In the genomic region with DNA sequence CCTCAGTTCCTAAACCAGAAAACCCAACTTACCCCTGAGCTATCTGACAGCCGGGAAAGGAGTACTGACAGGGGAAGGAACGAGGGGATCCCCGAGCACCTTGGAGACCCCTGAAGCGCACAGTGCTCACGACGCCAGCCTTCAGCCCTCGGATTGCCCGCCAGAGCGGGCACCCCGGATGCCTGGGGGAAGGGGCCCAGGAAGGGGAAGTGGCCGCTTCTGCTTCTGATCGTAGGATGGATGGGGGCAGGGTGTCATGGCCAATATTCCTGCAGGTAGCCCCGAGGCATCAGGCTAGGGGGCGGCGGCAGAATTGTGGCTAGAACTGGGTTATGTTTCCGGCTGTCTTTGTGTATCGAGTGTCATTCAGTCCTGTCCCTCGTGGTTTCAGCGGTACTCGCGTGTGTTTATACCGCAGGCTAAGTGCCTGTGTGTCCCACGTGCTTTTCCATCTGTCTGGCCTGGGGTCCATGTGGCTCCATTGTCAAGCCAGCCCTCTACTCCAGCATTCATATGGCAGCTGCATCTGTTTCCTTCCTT, we compare ENCODE assay signal across 8 mouse cellular contexts. TPM values are rescaled to one million over a fixed set of nuclear protein-coding genes. Genes with fewer than 3 reads are reported as not detected.
DNase-seq lines count a peak whose midpoint lies in the region; ATAC-seq and TF ChIP-seq lines count a peak whose summit lies in the region.

No protein-coding gene starts in this region.

- no peak for TF ChIP-seq EP300 in heart, postnatal 0 days (IDR thresholded peaks at IDR 0.05; ENCODE audit: low read depth)

- H3K9me3 ChIP-seq in heart, postnatal 0 days (replicated peaks; ENCODE audit: control insufficient read depth, low read length) = no peaks in the 10 kb centered on the region
- H3K9me3 ChIP-seq in liver, embryonic 12.5 days (replicated peaks) = no peaks in the 10 kb centered on the region

- no peak for TF ChIP-seq CTCF in heart, postnatal 0 days (IDR thresholded peaks at IDR 0.05; ENCODE audit: low read depth)

- H3K9ac ChIP-seq in heart, postnatal 0 days (replicated peaks; ENCODE audit: low read depth, low read length) = peak overlapping the region; percentile 64
- H3K9ac ChIP-seq in liver, embryonic 12.5 days = peak overlapping the region; percentile 72

- no peak overlapping the region for H3K27ac ChIP-seq in brown adipose tissue, adult 24 weeks (replicated peaks; ENCODE audit: low read depth, low read length)
- H3K27ac ChIP-seq in heart, postnatal 0 days (ENCODE audit: low read depth) = no peak overlapping the region
- H3K27ac ChIP-seq in liver, embryonic 12.5 days = peak overlapping the region; percentile 17; the same call in 1 of the 2 replicates

- H3K4me2 ChIP-seq in heart, postnatal 0 days (ENCODE audit: low read depth, low read length) = peak overlapping the region; percentile 92
- H3K4me2 ChIP-seq in liver, embryonic 12.5 days = peak overlapping the region; percentile 98

- H3K27me3 ChIP-seq in heart, postnatal 0 days (ENCODE audit: control insufficient read depth, insufficient read depth, low read length) = no peaks in the 10 kb centered on the region
- no peaks in the 10 kb centered on the region for H3K27me3 ChIP-seq in liver, embryonic 12.5 days (replicated peaks)

- H3K4me1 ChIP-seq in brown adipose tissue, adult 24 weeks (ENCODE audit: control insufficient read depth, insufficient read depth, insufficient read length, low read length) = no peaks in the 10 kb centered on the region
- 0 out of 2 replicates have a peak, but pooled peaks cover 6% of the 10 kb centered on the region for H3K4me1 ChIP-seq in heart, postnatal 0 days (ENCODE audit: control insufficient read depth, insufficient read depth)
- H3K4me1 ChIP-seq in liver, embryonic 12.5 days = peaks cover 23% of the 10 kb centered on the region

- H3K36me3 ChIP-seq in heart, postnatal 0 days (replicated peaks; ENCODE audit: control insufficient read depth, insufficient read depth, low read length) = peaks cover 44% of the 10 kb centered on the region
- H3K36me3 ChIP-seq in liver, embryonic 12.5 days = peaks cover 68% of the 10 kb centered on the region

- 0 out of 2 replicates have a peak, but pooled peaks have one; percentile 5 for ATAC-seq in heart, postnatal 0 days (ENCODE audit: insufficient read depth, low read depth)
- ATAC-seq in liver, embryonic 12.5 days = peak; percentile 46

- WGBS in heart, postnatal 0 days = under 1% methylated on average over 23 of the region's 23 CpGs
- under 1% methylated on average over 23 of the region's 23 CpGs for WGBS in liver, embryonic 12.5 days (ENCODE audit: insufficient replicate concordance)

- DNase-seq in right cerebral cortex, postnatal 10 days (ENCODE audit: low spot score in 2 of 2) = peak; percentile 65 to 80
- no peak for DNase-seq in right cerebral cortex, adult 18-20 months
- DNase-seq in heart, postnatal 0 days (ENCODE audit: low spot score) = no peak
- peak; percentile 65 for DNase-seq in naive thymus-derived CD4-positive, alpha-beta T cell, adult 2 months (ENCODE audit: low read depth)
- DNase-seq in thymus, postnatal 36 days = peak; percentile 58 to 72
- no peak for DNase-seq in cerebellum, adult 9-11 months

- H3K4me3 ChIP-seq in brown adipose tissue, adult 24 weeks (ENCODE audit: insufficient read depth, low read depth, low read length) = peak overlapping the region; percentile 71
- peak overlapping the region; percentile 67 for H3K4me3 ChIP-seq in heart, postnatal 0 days (ENCODE audit: low read depth, low read length)
- peak overlapping the region; percentile 65 for H3K4me3 ChIP-seq in liver, embryonic 12.5 days

RNA-seq across cellular contexts. Expression of gene Gmip, which starts 0.5 kb away (rescaled TPM):
- polyA plus RNA-seq in brown adipose tissue, adult 24 weeks (2012; ENCODE audit: insufficient read depth, insufficient read length, missing spikeins) = 3.8 and 4.7 TPM in 2 replicates
- total RNA-seq in heart, postnatal 0 days (2014; rRNA removed; ENCODE audit: low replicate concordance) = 14.3 and 21.6 TPM in 2 replicates
- 3.2 and 3.9 TPM in 2 replicates for polyA plus RNA-seq in heart, postnatal 0 days (2015; fragmentation: Nextera tagmentation; extraction: Ambion mirVana)
- polyA plus RNA-seq in liver, embryonic 12.5 days (2016; fragmentation: Nextera tagmentation; extraction: Ambion mirVana) = 5.4 and 6.6 TPM in 2 replicates

RNA-seq across cellular contexts. Expression of gene Lpar2, which starts 13.3 kb away (rescaled TPM):
- polyA plus RNA-seq in brown adipose tissue, adult 24 weeks (2012; ENCODE audit: insufficient read depth, insufficient read length, missing spikeins) = not detected in 2 replicates
- 0.50 and 1.6 TPM in 2 replicates for total RNA-seq in heart, postnatal 0 days (2014; rRNA removed; ENCODE audit: low replicate concordance)
- polyA plus RNA-seq in heart, postnatal 0 days (2015; fragmentation: Nextera tagmentation; extraction: Ambion mirVana) = 0.03 and 0.10 TPM in 2 replicates
- 0.12 and 0.20 TPM in 2 replicates for polyA plus RNA-seq in liver, embryonic 12.5 days (2016; fragmentation: Nextera tagmentation; extraction: Ambion mirVana)

RNA-seq across cellular contexts. Expression of gene Zfp866, which starts 18.0 kb away (rescaled TPM):
- polyA plus RNA-seq in brown adipose tissue, adult 24 weeks (2012; ENCODE audit: insufficient read depth, insufficient read length, missing spikeins) = 5.3 and 8.6 TPM in 2 replicates
- 14.1 and 20.5 TPM in 2 replicates for total RNA-seq in heart, postnatal 0 days (2014; rRNA removed; ENCODE audit: low replicate concordance)
- polyA plus RNA-seq in heart, postnatal 0 days (2015; fragmentation: Nextera tagmentation; extraction: Ambion mirVana) = 8.0 and 9.2 TPM in 2 replicates
- polyA plus RNA-seq in liver, embryonic 12.5 days (2016; fragmentation: Nextera tagmentation; extraction: Ambion mirVana) = 10.9 and 12.3 TPM in 2 replicates

RNA-seq across cellular contexts. Expression of gene Atp13a1, which starts 18.0 kb away (rescaled TPM):
- polyA plus RNA-seq in brown adipose tissue, adult 24 weeks (2012; ENCODE audit: insufficient read depth, insufficient read length, missing spikeins) = 7.5 and 9.3 TPM in 2 replicates
- total RNA-seq in heart, postnatal 0 days (2014; rRNA removed; ENCODE audit: low replicate concordance) = 42.4 and 44.0 TPM in 2 replicates
- polyA plus RNA-seq in heart, postnatal 0 days (2015; fragmentation: Nextera tagmentation; extraction: Ambion mirVana) = 13.1 and 13.5 TPM in 2 replicates
- 32.8 and 33.9 TPM in 2 replicates for polyA plus RNA-seq in liver, embryonic 12.5 days (2016; fragmentation: Nextera tagmentation; extraction: Ambion mirVana)

RNA-seq across cellular contexts. Expression of gene Pbx4, which starts 23.4 kb away (rescaled TPM):
- not detected in 2 replicates for polyA plus RNA-seq in brown adipose tissue, adult 24 weeks (2012; ENCODE audit: insufficient read depth, insufficient read length, missing spikeins)
- 2.2 TPM in 1 of 2 replicates, not detected in the other for total RNA-seq in heart, postnatal 0 days (2014; rRNA removed; ENCODE audit: low replicate concordance)
- 1.5 and 1.9 TPM in 2 replicates for polyA plus RNA-seq in heart, postnatal 0 days (2015; fragmentation: Nextera tagmentation; extraction: Ambion mirVana)
- 3.1 and 3.2 TPM in 2 replicates for polyA plus RNA-seq in liver, embryonic 12.5 days (2016; fragmentation: Nextera tagmentation; extraction: Ambion mirVana)

Comparison
In these comparisons a context has a peak if more than half of its experiments do, and no peak if none do; other contexts are left out.
1. DNase-seq: peak in right cerebral cortex, postnatal 10 days (2 of 2), naive thymus-derived CD4-positive, alpha-beta T cell, adult 2 months (single experiment) and thymus, postnatal 36 days (2 of 2); none in right cerebral cortex, adult 18-20 months (single experiment), heart, postnatal 0 days (single experiment) and cerebellum, adult 9-11 months (single experiment).
2. Peak in every context shown above with its lines, with median percentiles within 50 percentile points of each other: H3K4me3 ChIP-seq.